Mouse (Mus musculus) neural tube, embryonic 15.5 days (tissue): ENCODE data around the gene Ak3. TPM values are rescaled to one million over a fixed set of nuclear protein-coding genes. Genes with fewer than 3 reads are reported as not detected.

Experiments used
- ATAC-seq: fragments of 200-750 bp; cut with Nextera tagmentation; 2 replicates; pipeline ENCODE4 v1.8.0; 2017; ENCODE audit warnings: mild to moderate bottlenecking, moderate TSS enrichment, moderate library complexity; ENCODE audit not compliant: low FRiP score
- H3K27ac ChIP-seq: fragments of 300-500 bp; sonication (generic); replicated peaks from 2 replicates; pipeline ENCODE4 v1.5.1; 2015; ENCODE audit warnings: mild to moderate bottlenecking, inconsistent platforms
- H3K27me3 ChIP-seq: fragments of 300-500 bp; sonication (generic); replicated peaks from 2 replicates; pipeline ENCODE4 v1.6.1; 2015; ENCODE audit warnings: inconsistent platforms
- H3K36me3 ChIP-seq: fragments of 300-500 bp; sonication (generic); 2 replicates; pipeline ENCODE4 v1.6.1; 2015; ENCODE audit warnings: inconsistent platforms
- H3K4me1 ChIP-seq: fragments of 300-500 bp; sonication (generic); 2 replicates; pipeline ENCODE4 v1.6.1; 2015; ENCODE audit warnings: inconsistent platforms
- H3K4me2 ChIP-seq: fragments of 300-500 bp; sonication (generic); 2 replicates; pipeline ENCODE4 v1.6.1; 2015; ENCODE audit warnings: inconsistent platforms, mild to moderate bottlenecking, moderate library complexity
- H3K4me3 ChIP-seq: fragments of 300-500 bp; sonication (generic); replicated peaks from 2 replicates; pipeline ENCODE4 v1.5.1; 2015; ENCODE audit warnings: mild to moderate bottlenecking, inconsistent platforms
- H3K9ac ChIP-seq: fragments of 300-500 bp; sonication (generic); replicated peaks from 2 replicates; pipeline ENCODE4 v1.6.1; 2015; ENCODE audit warnings: mild to moderate bottlenecking, inconsistent platforms
- H3K9me3 ChIP-seq: fragments of 300-500 bp; sonication (generic); replicated peaks from 2 replicates; pipeline ENCODE4 v1.6.1; 2016; ENCODE audit warnings: inconsistent platforms
- WGBS: fragments of 180-500 bp; shearing (Covaris S2); methylation state at CpG from one replicate; pipeline ENCODE4 v1.1.7; 2015; ENCODE audit warnings: mixed read lengths; 5-methylcytosine and 5-hydroxymethylcytosine counted together
- polyA plus RNA-seq: library from polyadenylated mRNA; unstranded; fragments of >200 nt; fragmentation: Nextera tagmentation; extraction: Ambion mirVana; gene quantifications from 2 replicates; pipeline ENCODE4 v1.2.1, GENCODE M21; 2015

Ak3 gene
- polyA plus RNA-seq, 1 experiment from 2014 or later, result 66.1 TPM

DNA sequence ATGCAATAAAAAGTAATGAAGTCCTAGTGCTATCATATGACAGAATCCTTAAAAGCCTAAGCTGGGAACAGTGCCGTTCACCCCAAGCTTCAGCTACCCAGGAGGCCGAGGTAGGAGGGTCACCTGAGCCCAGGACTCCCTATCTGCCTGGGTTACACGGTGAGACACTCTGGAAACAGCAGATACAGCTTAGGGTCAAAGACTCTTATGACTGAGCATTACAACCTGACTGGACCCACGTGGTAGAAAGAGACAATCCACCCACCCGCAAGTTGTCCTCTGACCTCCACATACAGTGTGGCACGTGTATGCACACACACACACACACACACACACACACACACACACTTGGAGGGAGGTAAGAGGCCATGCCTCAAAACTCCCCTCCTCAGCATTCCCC is 5.6 kb downstream of the Ak3 start:
- ATAC-seq, result no peak
- no peak overlapping the region for H3K4me2 ChIP-seq
- H3K27me3 ChIP-seq, result no peaks in the 10 kb centered on the region
- H3K4me1 ChIP-seq, result peaks cover 20% of the 10 kb centered on the region
- H3K4me3 ChIP-seq, result no peak overlapping the region
- WGBS, result 85% methylated on average over 6 of the region's 6 CpGs
- H3K9me3 ChIP-seq, result no peaks in the 10 kb centered on the region
- no peak overlapping the region for H3K9ac ChIP-seq
- H3K27ac ChIP-seq, result no peak overlapping the region
- H3K36me3 ChIP-seq, result no peaks in the 10 kb centered on the region

DNA sequence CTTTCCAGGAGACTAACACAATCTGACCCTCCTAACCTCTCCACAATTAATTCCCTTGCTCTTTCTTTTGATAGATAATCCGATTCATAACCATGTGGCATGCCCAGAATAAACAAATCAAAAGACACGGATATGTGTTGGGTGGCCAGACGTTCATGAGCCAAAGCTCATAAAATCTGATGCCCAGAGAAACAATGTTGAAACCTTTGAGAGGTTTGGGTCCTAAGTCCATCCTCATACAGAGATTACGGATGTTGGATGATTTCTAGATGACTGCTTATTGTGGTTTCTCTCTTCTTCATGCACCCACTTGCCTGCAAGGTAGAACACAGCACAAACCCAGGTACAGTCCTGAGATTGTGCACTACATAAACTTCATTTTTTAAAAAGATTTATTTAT is 7.6 kb downstream of the Ak3 start:
- ATAC-seq, result no peak
- Histone ChIP-seq H3K27me3 (no peaks in the 10 kb centered on the region), H3K4me2 (no peak overlapping the region), H3K27ac (no peak overlapping the region), H3K4me1 (peaks cover under 1% of the 10 kb centered on the region), H3K9me3 (no peaks in the 10 kb centered on the region), H3K4me3 (no peak overlapping the region), H3K36me3 (peaks cover 10% of the 10 kb centered on the region; the same call in 1 of the 2 replicates), H3K9ac (no peak overlapping the region)
- 94% methylated on average over 4 of the region's 4 CpGs for WGBS

DNA sequence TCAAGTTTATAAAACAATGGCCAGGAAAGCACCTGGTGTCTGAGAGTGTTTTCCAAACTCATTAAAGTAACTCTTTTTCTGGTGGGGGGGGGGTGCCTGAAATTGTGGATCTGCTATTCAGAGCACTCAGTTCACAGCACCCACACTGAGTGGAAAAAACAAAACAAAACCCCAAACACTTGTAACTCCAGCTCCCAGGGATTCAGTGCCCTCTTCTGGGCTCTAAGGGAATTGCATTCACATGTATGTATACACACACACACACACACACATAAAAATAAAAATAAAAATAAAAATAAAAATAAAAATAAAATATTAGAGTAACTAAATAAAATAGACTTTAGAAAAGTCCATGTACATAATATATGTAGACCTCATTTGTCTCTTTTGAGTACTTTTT is 8.4 kb downstream of the Ak3 start:
- H3K36me3 ChIP-seq, result peaks cover 10% of the 10 kb centered on the region; the same call in 1 of the 2 replicates
- H3K27ac ChIP-seq, result no peak overlapping the region
- H3K27me3 ChIP-seq, result no peaks in the 10 kb centered on the region
- no peak for ATAC-seq
- no peak overlapping the region for H3K4me2 ChIP-seq
- H3K4me1 ChIP-seq, result no peaks in the 10 kb centered on the region; the same call in 1 of the 2 replicates
- no peak overlapping the region for H3K4me3 ChIP-seq
- H3K9me3 ChIP-seq, result no peaks in the 10 kb centered on the region
- H3K9ac ChIP-seq, result no peak overlapping the region

DNA sequence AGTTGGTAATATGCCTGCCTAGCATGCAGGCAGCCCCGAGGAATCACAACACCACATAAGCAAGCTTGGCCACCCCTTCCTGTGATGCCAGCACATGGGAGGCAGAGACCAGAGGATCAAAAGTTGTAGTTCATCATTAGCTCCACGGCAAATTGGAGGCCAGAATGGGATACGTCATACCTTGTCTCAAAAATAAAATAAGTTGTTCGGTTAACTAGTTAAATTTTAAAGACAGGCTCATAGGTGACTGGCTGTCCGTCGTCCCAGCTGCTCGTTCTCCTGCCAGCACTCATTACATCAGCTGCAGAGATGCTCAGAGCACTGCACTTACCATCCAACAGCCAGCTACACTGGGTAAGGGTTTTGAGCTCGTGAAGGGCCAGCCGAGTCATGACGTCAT is 10.2 kb downstream of the Ak3 start:
- H3K27ac ChIP-seq, result no peak overlapping the region
- no peaks in the 10 kb centered on the region for H3K9me3 ChIP-seq
- no peak for ATAC-seq
- H3K9ac ChIP-seq, result no peak overlapping the region
- no peaks in the 10 kb centered on the region for H3K27me3 ChIP-seq
- peaks cover 10% of the 10 kb centered on the region; the same call in 1 of the 2 replicates for H3K36me3 ChIP-seq
- H3K4me3 ChIP-seq, result no peak overlapping the region
- H3K4me1 ChIP-seq, result no peaks in the 10 kb centered on the region
- 95% methylated on average over 10 of the region's 10 CpGs for WGBS
- no peak overlapping the region for H3K4me2 ChIP-seq

DNA sequence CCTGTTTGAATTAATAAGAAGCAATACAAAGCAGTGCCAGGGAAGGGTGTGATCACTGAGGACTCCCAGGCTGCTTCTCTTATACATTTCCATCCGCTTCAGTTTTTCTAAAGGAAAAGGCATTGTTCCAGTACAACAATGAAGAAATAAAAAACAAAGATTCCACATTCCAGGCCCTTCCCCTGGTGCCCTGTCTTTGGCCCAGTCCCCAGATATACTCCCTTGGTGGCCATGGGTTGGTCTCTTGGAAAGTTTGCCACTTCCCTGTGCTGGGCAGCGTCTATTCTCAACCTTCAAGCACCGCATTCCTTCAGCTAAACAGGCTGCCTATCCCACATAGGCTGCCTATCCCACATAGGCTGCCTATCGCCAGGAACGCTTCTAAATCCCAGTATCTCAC is 10.7 kb downstream of the Ak3 start:
- Histone ChIP-seq H3K4me2 (no peak overlapping the region), H3K27me3 (no peaks in the 10 kb centered on the region), H3K9me3 (no peaks in the 10 kb centered on the region), H3K27ac (no peak overlapping the region), H3K4me1 (no peaks in the 10 kb centered on the region), H3K36me3 (peaks cover 10% of the 10 kb centered on the region; the same call in 1 of the 2 replicates), H3K9ac (no peak overlapping the region), H3K4me3 (no peak overlapping the region)
- no peak for ATAC-seq
- WGBS, result 85% methylated on average over 5 of the region's 5 CpGs

DNA sequence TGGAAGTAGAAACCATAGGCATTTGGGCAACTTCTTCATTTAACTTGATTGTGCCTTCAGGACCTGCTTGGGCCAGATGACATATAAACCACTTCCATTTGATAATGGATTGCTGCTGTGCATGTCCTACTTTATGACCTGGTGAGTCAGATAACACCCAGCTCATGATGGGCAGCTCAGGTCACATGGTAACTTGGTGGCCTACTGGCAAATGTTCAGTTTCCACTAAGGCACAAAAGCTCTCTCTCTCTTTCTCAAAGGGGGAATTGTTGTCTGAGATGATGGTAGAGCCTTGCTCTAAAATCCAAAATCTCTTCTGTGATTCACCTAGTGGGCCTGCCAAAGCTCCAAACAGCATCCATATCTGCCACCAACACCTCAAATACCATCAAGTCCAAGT is 15.1 kb downstream of the Ak3 start:
- Histone ChIP-seq H3K4me2 (no peak overlapping the region), H3K27ac (no peak overlapping the region), H3K4me1 (no peaks in the 10 kb centered on the region), H3K36me3 (peaks cover 16% of the 10 kb centered on the region), H3K9ac (no peak overlapping the region), H3K4me3 (no peak overlapping the region), H3K9me3 (no peaks in the 10 kb centered on the region), H3K27me3 (no peaks in the 10 kb centered on the region)
- no peak for ATAC-seq

DNA sequence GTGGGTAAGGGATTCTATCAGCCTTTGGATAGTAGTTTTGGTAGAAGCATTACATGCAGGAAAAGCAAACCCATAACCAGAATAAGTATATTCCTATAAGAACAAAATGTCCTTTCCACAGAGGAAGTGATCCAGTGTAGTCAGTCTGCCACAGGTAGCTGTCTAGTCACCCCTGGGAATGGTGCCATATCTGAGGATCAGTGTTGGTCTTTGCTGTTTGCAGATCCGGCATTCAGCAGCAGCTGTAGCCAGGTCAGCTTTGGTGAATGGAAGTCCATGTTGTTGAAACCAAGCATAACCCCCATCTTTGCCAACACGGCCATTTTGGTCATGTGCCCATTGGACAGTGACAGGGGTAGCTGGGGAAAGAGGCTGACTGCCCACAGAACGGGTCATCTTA is 16.0 kb downstream of the Ak3 start:
- Histone ChIP-seq H3K27ac (no peak overlapping the region), H3K4me1 (no peaks in the 10 kb centered on the region), H3K27me3 (no peaks in the 10 kb centered on the region), H3K36me3 (peaks cover 16% of the 10 kb centered on the region), H3K9ac (no peak overlapping the region), H3K4me2 (no peak overlapping the region), H3K9me3 (no peaks in the 10 kb centered on the region), H3K4me3 (no peak overlapping the region)
- 94% methylated on average over 3 of the region's 3 CpGs for WGBS
- no peak for ATAC-seq

DNA sequence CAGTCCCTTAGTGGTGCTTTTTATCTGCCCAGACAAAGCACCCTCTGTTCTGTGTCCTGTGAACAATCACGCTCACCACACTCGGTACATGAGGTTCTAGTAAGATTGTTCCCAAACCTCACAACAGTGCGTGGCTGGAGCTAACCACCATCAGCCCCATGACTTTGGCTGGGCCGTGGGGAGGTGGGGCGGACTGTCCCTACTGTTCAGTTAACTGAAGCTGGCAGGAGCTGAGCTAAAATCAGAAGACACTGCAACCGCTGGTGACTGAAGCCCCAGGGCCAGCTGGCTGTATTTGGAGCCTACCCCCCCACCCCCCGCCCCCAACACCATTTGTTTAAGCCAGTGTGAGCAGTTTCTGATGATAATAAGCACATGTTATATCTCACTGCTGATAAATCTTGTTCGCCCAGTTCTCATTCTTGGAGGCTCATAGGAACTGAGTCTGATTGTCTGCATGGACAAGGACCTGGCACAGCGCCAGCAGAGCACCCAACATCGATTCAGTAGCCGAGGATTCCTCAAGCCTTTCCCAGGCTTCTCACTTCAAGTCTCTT is 23.3 kb downstream of the Ak3 start:
- no peak overlapping the region for H3K9ac ChIP-seq
- no peaks in the 10 kb centered on the region for H3K27me3 ChIP-seq
- H3K4me2 ChIP-seq, result no peak overlapping the region
- H3K9me3 ChIP-seq, result no peaks in the 10 kb centered on the region
- 62% methylated on average over 11 of the region's 11 CpGs for WGBS
- H3K4me1 ChIP-seq, result peaks cover 5% of the 10 kb centered on the region
- ATAC-seq, result 0 out of 2 replicates have a peak, but pooled peaks have one; percentile 38
- no peak overlapping the region; the same call in 1 of the 2 replicates for H3K27ac ChIP-seq
- no peak overlapping the region for H3K4me3 ChIP-seq
- H3K36me3 ChIP-seq, result peaks cover 47% of the 10 kb centered on the region

DNA sequence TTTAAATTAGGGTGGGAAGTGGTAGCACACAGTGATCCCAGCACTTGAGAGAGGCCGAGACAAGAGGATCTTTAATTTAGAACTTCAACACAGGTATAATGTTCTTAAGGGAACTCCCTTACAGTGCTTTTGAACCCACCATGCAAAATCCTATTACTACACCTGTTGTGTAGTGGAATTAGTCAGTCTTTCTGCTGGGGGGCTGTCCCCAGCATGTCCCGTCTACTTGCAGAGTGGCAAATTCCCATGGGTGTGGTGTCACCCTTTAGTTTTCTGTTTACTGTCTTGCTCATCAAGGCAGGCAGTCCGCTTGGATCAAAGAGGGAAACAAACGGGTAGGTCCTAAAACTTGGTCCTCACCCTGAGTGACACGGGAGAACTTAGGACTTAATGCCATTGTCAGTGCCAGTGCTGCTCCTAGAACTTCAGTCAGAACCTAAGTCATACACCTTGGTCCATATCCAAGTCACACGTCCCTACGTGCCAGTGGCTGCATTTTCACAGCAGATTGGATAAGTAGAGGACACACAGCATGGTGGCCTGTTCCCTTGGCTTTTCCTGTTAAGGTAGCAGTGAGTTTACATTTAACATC is 25.9 kb downstream of the Ak3 start:
- no peaks in the 10 kb centered on the region for H3K9me3 ChIP-seq
- peaks cover 5% of the 10 kb centered on the region for H3K4me1 ChIP-seq
- H3K36me3 ChIP-seq, result peaks cover 65% of the 10 kb centered on the region
- H3K27me3 ChIP-seq, result no peaks in the 10 kb centered on the region
- H3K4me3 ChIP-seq, result no peak overlapping the region
- WGBS, result 92% methylated on average over 7 of the region's 7 CpGs
- ATAC-seq, result no peak
- H3K27ac ChIP-seq, result no peak overlapping the region
- no peak overlapping the region for H3K4me2 ChIP-seq
- H3K9ac ChIP-seq, result no peak overlapping the region

DNA sequence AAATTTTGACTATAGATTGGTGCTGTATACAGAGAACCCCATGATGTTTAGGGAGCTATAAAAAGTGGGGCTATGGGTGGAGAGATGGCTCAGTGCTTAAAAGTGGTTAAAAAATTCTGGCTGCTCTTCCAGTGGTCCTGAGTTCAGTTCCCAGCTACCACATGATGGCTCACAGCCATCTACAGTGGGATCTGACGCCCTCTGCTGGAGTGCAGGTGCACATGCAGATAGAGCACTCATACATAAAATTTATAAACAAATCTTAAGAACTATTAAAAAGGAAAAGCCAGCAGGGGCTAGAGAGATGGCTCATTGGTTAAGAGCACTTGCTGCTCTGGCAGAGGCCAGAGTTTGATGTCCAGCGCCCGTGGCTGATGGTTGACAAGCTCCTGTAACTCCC is 28.1 kb downstream of the Ak3 start:
- ATAC-seq, result no peak
- no peaks in the 10 kb centered on the region for H3K9me3 ChIP-seq
- no peak overlapping the region for H3K27ac ChIP-seq
- H3K4me3 ChIP-seq, result no peak overlapping the region
- 89% methylated on average over 3 of the region's 3 CpGs for WGBS
- peaks cover 3% of the 10 kb centered on the region for H3K4me1 ChIP-seq
- H3K36me3 ChIP-seq, result peaks cover 54% of the 10 kb centered on the region
- no peaks in the 10 kb centered on the region for H3K27me3 ChIP-seq
- no peak overlapping the region for H3K9ac ChIP-seq
- no peak overlapping the region for H3K4me2 ChIP-seq

DNA sequence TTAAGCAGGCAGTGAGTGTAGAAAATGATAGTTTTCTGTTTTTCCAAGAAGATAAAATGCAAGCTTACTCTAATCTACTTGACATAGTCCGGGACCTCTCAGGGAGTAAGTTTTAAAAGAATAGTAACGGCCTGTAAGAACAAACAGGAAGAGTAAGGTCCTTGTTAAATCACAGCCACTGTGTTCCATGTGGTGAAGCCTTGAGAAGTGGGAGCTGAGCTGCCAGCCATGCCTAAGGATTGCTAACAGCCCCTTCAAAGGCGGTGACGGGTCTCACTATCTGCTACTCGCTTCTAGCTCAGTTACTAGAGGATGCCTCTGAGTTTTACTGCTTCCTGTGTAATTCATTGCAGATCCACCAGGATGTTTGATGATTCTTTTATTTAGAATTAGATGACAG is 31.0 kb downstream of the Ak3 start:
- no peak overlapping the region for H3K4me3 ChIP-seq
- no peaks in the 10 kb centered on the region for H3K9me3 ChIP-seq
- H3K36me3 ChIP-seq, result peaks cover 60% of the 10 kb centered on the region
- WGBS, result 77% methylated on average over 5 of the region's 5 CpGs
- H3K27ac ChIP-seq, result no peak overlapping the region
- H3K9ac ChIP-seq, result no peak overlapping the region
- H3K4me2 ChIP-seq, result no peak overlapping the region
- H3K4me1 ChIP-seq, result no peaks in the 10 kb centered on the region
- H3K27me3 ChIP-seq, result no peaks in the 10 kb centered on the region
- no peak for ATAC-seq

DNA sequence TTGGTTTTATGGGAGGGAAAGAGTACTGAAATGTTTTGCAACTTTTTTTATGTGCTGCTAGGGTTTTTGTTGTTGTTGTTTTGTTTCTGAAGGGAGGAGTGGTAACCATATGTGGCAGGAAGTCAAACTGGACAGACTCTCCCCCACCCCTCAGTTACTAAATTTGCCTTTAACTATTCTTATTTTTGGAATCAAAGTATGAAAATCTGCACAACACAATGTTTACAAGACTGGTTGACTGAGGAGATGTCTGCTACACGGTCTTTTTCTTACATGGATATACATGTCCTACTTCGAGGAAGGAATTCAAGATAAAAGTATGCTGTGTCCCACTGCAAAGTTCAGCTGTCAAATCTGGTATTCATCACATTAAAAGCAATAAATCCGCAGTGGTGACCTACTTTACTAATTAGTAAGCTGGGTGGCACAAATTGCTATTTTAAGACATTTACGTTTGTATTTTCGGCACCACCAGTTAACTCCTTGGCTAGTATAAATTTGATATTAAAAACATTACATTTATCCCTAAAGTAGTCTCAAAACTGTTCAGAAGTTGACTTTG is 31.5 kb downstream of the Ak3 start:
- Histone ChIP-seq H3K9me3 (no peaks in the 10 kb centered on the region), H3K9ac (no peak overlapping the region), H3K4me1 (no peaks in the 10 kb centered on the region), H3K4me3 (no peak overlapping the region), H3K36me3 (peaks cover 60% of the 10 kb centered on the region), H3K27me3 (no peaks in the 10 kb centered on the region), H3K27ac (no peak overlapping the region), H3K4me2 (no peak overlapping the region)
- no peak for ATAC-seq
- WGBS, result 91% methylated on average over 5 of the region's 5 CpGs
